Mouse (Mus musculus): ENCODE data around the gene Ablim1.

The Ablim1 gene

GRCm38 (mm10) chr19:57344678-57345077, 30.0 kb upstream of the Ablim1 start:
- in situ Hi-C loops (cut with MboI, MseI), result no loop called here

- in situ Hi-C loops (cut with MboI, MseI), result no loop called here
Observed at GRCm38 (mm10) chr19:57343860-57344259, 29.1 kb upstream of the Ablim1 start.

- in situ Hi-C loops (cut with MboI, MseI), result no loop called here
Observed at GRCm38 (mm10) chr19:57340900-57341742, 26.4 kb upstream of the Ablim1 start.

GRCm38 (mm10) chr19:57339281-57339864, 24.7 kb upstream of the Ablim1 start:
- in situ Hi-C loops (cut with MboI, MseI), result no loop called here

GRCm38 (mm10) chr19:57335135-57335534, 20.4 kb upstream of the Ablim1 start:
- in situ Hi-C loops (cut with MboI, MseI), result no loop called here

- in situ Hi-C loops (cut with MboI, MseI), result no loop called here
Observed at GRCm38 (mm10) chr19:57333356-57333755, 18.6 kb upstream of the Ablim1 start.

- in situ Hi-C loops (cut with MboI, MseI), result no loop called here
Observed at GRCm38 (mm10) chr19:57331237-57331636, 16.5 kb upstream of the Ablim1 start.

GRCm38 (mm10) chr19:57330309-57330708, 15.6 kb upstream of the Ablim1 start:
- in situ Hi-C loops (cut with MboI, MseI), result no loop called here

- in situ Hi-C loops (cut with MboI, MseI), result loop anchor here (5.0 to 10.0 kb wide), 2 partner anchors 166 to 274 kb away; no protein-coding TSS in a partner anchor
Observed at GRCm38 (mm10) chr19:57328792-57329191, 14.1 kb upstream of the Ablim1 start.

- in situ Hi-C loops (cut with MboI, MseI), result loop anchor here (5.0 to 10.0 kb wide), 2 partner anchors 166 to 273 kb away; no protein-coding TSS in a partner anchor
Observed at GRCm38 (mm10) chr19:57328269-57328668, 13.6 kb upstream of the Ablim1 start.

GRCm38 (mm10) chr19:57327679-57328078, 13.0 kb upstream of the Ablim1 start:
- in situ Hi-C loops (cut with MboI, MseI), result loop anchor here (5.0 to 10.0 kb wide), 2 partner anchors 165 to 273 kb away; no protein-coding TSS in a partner anchor

GRCm38 (mm10) chr19:57325748-57326300, 11.1 kb upstream of the Ablim1 start:
- in situ Hi-C loops (cut with MboI, MseI), result loop anchor here (5.0 to 10.0 kb wide), 2 partner anchors 164 to 271 kb away; no protein-coding TSS in a partner anchor

- in situ Hi-C loops (cut with MboI, MseI), result loop anchor here (10.0 kb wide), 1 partner anchor 268 kb away; no protein-coding TSS in a partner anchor
Observed at GRCm38 (mm10) chr19:57323087-57323486, 8.4 kb upstream of the Ablim1 start.

- in situ Hi-C loops (cut with MboI, MseI), result loop anchor here (10.0 kb wide), 1 partner anchor 268 kb away; no protein-coding TSS in a partner anchor
Observed at GRCm38 (mm10) chr19:57322491-57322890, 7.8 kb upstream of the Ablim1 start.

- in situ Hi-C loops (cut with MboI, MseI), result loop anchor here (10.0 kb wide), 1 partner anchor 267 kb away; no protein-coding TSS in a partner anchor
Observed at GRCm38 (mm10) chr19:57321839-57322238, 7.1 kb upstream of the Ablim1 start.

- in situ Hi-C loops (cut with MboI, MseI), result loop anchor here (10.0 kb wide), 1 partner anchor 266 kb away; no protein-coding TSS in a partner anchor
Observed at GRCm38 (mm10) chr19:57320656-57321382, 6.1 kb upstream of the Ablim1 start.

- in situ Hi-C loops (cut with MboI, MseI), result no loop called here
Observed at GRCm38 (mm10) chr19:57316597-57316996, 1.9 kb upstream of the Ablim1 start.

GRCm38 (mm10) chr19:57315013-57315565, 370 bp upstream of the Ablim1 start:
- in situ Hi-C loops (cut with MboI, MseI), result no loop called here

- in situ Hi-C loops (cut with MboI, MseI), result no loop called here
Observed at GRCm38 (mm10) chr19:57313891-57314345, 801 bp downstream of the Ablim1 start.

GRCm38 (mm10) chr19:57313226-57313625, 1.5 kb downstream of the Ablim1 start:
- in situ Hi-C loops (cut with MboI, MseI), result no loop called here

GRCm38 (mm10) chr19:57309980-57310379, 4.7 kb downstream of the Ablim1 start:
- in situ Hi-C loops (cut with MboI, MseI), result no loop called here

Data from T-helper 1 cell (primary cell).